Mouse (Mus musculus) kidney, embryonic 15.5 days (tissue): Measurements from ENCODE around the gene Cope. TPM values are rescaled to one million over a fixed set of nuclear protein-coding genes. Genes with fewer than 3 reads are reported as not detected.

Experiments
- ATAC-seq: fragments of 200-750 bp; cut with Nextera tagmentation; replicated peaks from 2 replicates; pipeline ENCODE4 v1.8.0; 2017; ENCODE audit warnings: moderate TSS enrichment; ENCODE audit not compliant: low FRiP score
- H3K27ac ChIP-seq: fragments of 300-500 bp; sonication (generic); 2 replicates; pipeline ENCODE4 v1.5.1; 2015; ENCODE audit warnings: mild to moderate bottlenecking, inconsistent platforms
- H3K27me3 ChIP-seq: fragments of 300-500 bp; sonication (generic); 2 replicates; pipeline ENCODE4 v1.6.1; 2015; ENCODE audit warnings: inconsistent platforms
- H3K36me3 ChIP-seq: fragments of 300-500 bp; sonication (generic); 2 replicates; pipeline ENCODE4 v1.6.1; 2015; ENCODE audit warnings: inconsistent platforms
- H3K4me1 ChIP-seq: fragments of 300-500 bp; sonication (generic); 2 replicates; pipeline ENCODE4 v1.6.1; 2015; ENCODE audit warnings: inconsistent platforms
- H3K4me2 ChIP-seq: fragments of 300-500 bp; sonication (generic); 2 replicates; pipeline ENCODE4 v1.6.1; 2015; ENCODE audit warnings: moderate library complexity, mild to moderate bottlenecking, inconsistent platforms
- H3K4me3 ChIP-seq: fragments of 300-500 bp; sonication (generic); replicated peaks from 2 replicates; pipeline ENCODE4 v1.5.1; 2015; ENCODE audit warnings: mild to moderate bottlenecking, inconsistent platforms
- H3K9ac ChIP-seq: fragments of 300-500 bp; sonication (generic); 2 replicates; pipeline ENCODE4 v1.6.1; 2015; ENCODE audit warnings: mild to moderate bottlenecking, inconsistent platforms
- H3K9me3 ChIP-seq: fragments of 300-500 bp; sonication (generic); replicated peaks from 2 replicates; pipeline ENCODE4 v1.6.1; 2016; ENCODE audit warnings: inconsistent platforms
- WGBS: fragments of 180-500 bp; shearing (Covaris S2); methylation state at CpG from one replicate; pipeline ENCODE4 v1.1.7; 2015; ENCODE audit warnings: mixed read lengths; 5-methylcytosine and 5-hydroxymethylcytosine counted together
- polyA plus RNA-seq: library from polyadenylated mRNA; unstranded; fragments of >200 nt; fragmentation: Nextera tagmentation; extraction: Ambion mirVana; gene quantifications from 2 replicates; pipeline ENCODE4 v1.2.1, GENCODE M21; 2015

Gene Cope
- 320 and 327 TPM in 2 replicates for polyA plus RNA-seq

GRCm38 (mm10) chr8:70302358-70302890, at the start of gene Cope, which contains the start of gene Ddx49:
Cope (plus strand) TSS chr8:70302518.
Ddx49 (minus strand) TSS chr8:70302489.
- H3K4me2 ChIP-seq: peak within 1 kb of the TSS; percentile 87
- H3K4me1 ChIP-seq: peaks cover 31% of the 10 kb centered on the region
- H3K9ac ChIP-seq: peak within 1 kb of the TSS; percentile 91
- H3K27me3 ChIP-seq: no peaks in the 10 kb centered on the region
- ATAC-seq: peak; percentile 92
- H3K9me3 ChIP-seq: no peaks in the 10 kb centered on the region
- peak within 1 kb of the TSS; percentile 88 for H3K27ac ChIP-seq
- H3K36me3 ChIP-seq: peaks cover 59% of the 10 kb centered on the region
- WGBS: 0% methylated on average over 40 of the region's 40 CpGs
- peak within 1 kb of the TSS; percentile 97 for H3K4me3 ChIP-seq

- Histone ChIP-seq H3K36me3 (peaks cover 99% of the 10 kb centered on the region), H3K4me1 (0 out of 2 replicates have a peak, but pooled peaks cover 2% of the 10 kb centered on the region), H3K27me3 (no peaks in the 10 kb centered on the region), H3K9ac (no peak overlapping the region), H3K4me3 (no peak overlapping the region), H3K4me2 (no peak overlapping the region), H3K27ac (no peak overlapping the region), H3K9me3 (no peaks in the 10 kb centered on the region)
- 95% methylated on average over 1 of the region's 1 CpGs for WGBS
- no peak for ATAC-seq
These were observed 47.7 kb upstream of the Cope start for GRCm38 (mm10) chr8:70254628-70255027.

GRCm38 (mm10) chr8:70257456-70257855, 44.9 kb upstream of the Cope start:
- H3K4me2 ChIP-seq: no peak overlapping the region
- peaks cover 99% of the 10 kb centered on the region for H3K36me3 ChIP-seq
- H3K27ac ChIP-seq: 0 out of 2 replicates have a peak overlapping the region, but pooled peaks have one; percentile 16
- WGBS: 68% methylated on average over 3 of the region's 3 CpGs
- H3K9me3 ChIP-seq: no peaks in the 10 kb centered on the region
- no peaks in the 10 kb centered on the region for H3K27me3 ChIP-seq
- no peak overlapping the region for H3K9ac ChIP-seq
- no peak for ATAC-seq
- no peak overlapping the region for H3K4me3 ChIP-seq
- H3K4me1 ChIP-seq: 0 out of 2 replicates have a peak, but pooled peaks cover 2% of the 10 kb centered on the region

GRCm38 (mm10) chr8:70258600-70258999, 43.7 kb upstream of the Cope start:
- no peak for ATAC-seq
- no peak overlapping the region for H3K4me3 ChIP-seq
- no peak overlapping the region for H3K9ac ChIP-seq
- H3K27ac ChIP-seq: no peak overlapping the region
- peaks cover 99% of the 10 kb centered on the region for H3K36me3 ChIP-seq
- no peak overlapping the region for H3K4me2 ChIP-seq
- 0 out of 2 replicates have a peak, but pooled peaks cover 2% of the 10 kb centered on the region for H3K4me1 ChIP-seq
- 93% methylated on average over 5 of the region's 5 CpGs for WGBS
- H3K9me3 ChIP-seq: no peaks in the 10 kb centered on the region
- no peaks in the 10 kb centered on the region for H3K27me3 ChIP-seq

- ATAC-seq: no peak
- Histone ChIP-seq H3K4me1 (0 out of 2 replicates have a peak, but pooled peaks cover 2% of the 10 kb centered on the region), H3K4me2 (no peak overlapping the region), H3K9ac (no peak overlapping the region), H3K27ac (no peak overlapping the region), H3K4me3 (no peak overlapping the region), H3K27me3 (no peaks in the 10 kb centered on the region), H3K36me3 (peaks cover 99% of the 10 kb centered on the region), H3K9me3 (no peaks in the 10 kb centered on the region)
- 86% methylated on average over 2 of the region's 2 CpGs for WGBS
These were observed 43.3 kb upstream of the Cope start for GRCm38 (mm10) chr8:70259043-70259442.

GRCm38 (mm10) chr8:70267674-70268073, 34.6 kb upstream of the Cope start:
- H3K4me1 ChIP-seq: peaks cover 7% of the 10 kb centered on the region; the same call in 1 of the 2 replicates
- no peaks in the 10 kb centered on the region for H3K9me3 ChIP-seq
- H3K4me2 ChIP-seq: no peak overlapping the region
- no peak for ATAC-seq
- H3K27me3 ChIP-seq: no peaks in the 10 kb centered on the region
- H3K27ac ChIP-seq: no peak overlapping the region
- H3K4me3 ChIP-seq: no peak overlapping the region
- peaks cover 38% of the 10 kb centered on the region for H3K36me3 ChIP-seq
- no peak overlapping the region for H3K9ac ChIP-seq
- WGBS: 85% methylated on average over 3 of the region's 3 CpGs

- Histone ChIP-seq H3K27ac (peak overlapping the region; percentile 48; the same call in 1 of the 2 replicates), H3K4me2 (no peak overlapping the region), H3K27me3 (no peaks in the 10 kb centered on the region), H3K4me1 (peaks cover 12% of the 10 kb centered on the region; the same call in 1 of the 2 replicates), H3K9ac (no peak overlapping the region), H3K4me3 (no peak overlapping the region), H3K36me3 (peaks cover 31% of the 10 kb centered on the region), H3K9me3 (no peaks in the 10 kb centered on the region)
- 62% methylated on average over 5 of the region's 5 CpGs for WGBS
- no peak for ATAC-seq
These were observed 34.0 kb upstream of the Cope start for GRCm38 (mm10) chr8:70268311-70268710.

GRCm38 (mm10) chr8:70268799-70269565, 33.3 kb upstream of the Cope start:
- H3K36me3 ChIP-seq: peaks cover 25% of the 10 kb centered on the region
- H3K27me3 ChIP-seq: no peaks in the 10 kb centered on the region
- no peak for ATAC-seq
- H3K4me2 ChIP-seq: no peak overlapping the region
- peaks cover 12% of the 10 kb centered on the region; the same call in 1 of the 2 replicates for H3K4me1 ChIP-seq
- H3K9me3 ChIP-seq: no peaks in the 10 kb centered on the region
- no peak overlapping the region for H3K9ac ChIP-seq
- 52% methylated on average over 11 of the region's 11 CpGs for WGBS
- peak overlapping the region; percentile 48; the same call in 1 of the 2 replicates for H3K27ac ChIP-seq
- H3K4me3 ChIP-seq: no peak overlapping the region

- H3K4me1 ChIP-seq: peaks cover 17% of the 10 kb centered on the region; the same call in 1 of the 2 replicates
- H3K4me2 ChIP-seq: no peak overlapping the region
- ATAC-seq: peak; percentile 41; the same call in 1 of the 2 replicates
- no peaks in the 10 kb centered on the region for H3K9me3 ChIP-seq
- no peak overlapping the region for H3K9ac ChIP-seq
- H3K4me3 ChIP-seq: no peak overlapping the region
- WGBS: 45% methylated on average over 3 of the region's 3 CpGs
- no peaks in the 10 kb centered on the region for H3K27me3 ChIP-seq
- no peak overlapping the region for H3K27ac ChIP-seq
- no peaks in the 10 kb centered on the region for H3K36me3 ChIP-seq
These were observed 29.4 kb upstream of the Cope start for GRCm38 (mm10) chr8:70272949-70273348.

GRCm38 (mm10) chr8:70274350-70274749, 28.0 kb upstream of the Cope start:
- H3K4me1 ChIP-seq: peaks cover 22% of the 10 kb centered on the region; the same call in 1 of the 2 replicates
- no peak overlapping the region for H3K4me2 ChIP-seq
- H3K9me3 ChIP-seq: no peaks in the 10 kb centered on the region
- H3K4me3 ChIP-seq: no peak overlapping the region
- no peaks in the 10 kb centered on the region for H3K27me3 ChIP-seq
- H3K27ac ChIP-seq: no peak overlapping the region
- no peaks in the 10 kb centered on the region for H3K36me3 ChIP-seq
- H3K9ac ChIP-seq: no peak overlapping the region
- ATAC-seq: no peak

GRCm38 (mm10) chr8:70276476-70276875, 25.8 kb upstream of the Cope start:
- Histone ChIP-seq H3K4me1 (peaks cover 34% of the 10 kb centered on the region), H3K9ac (no peak overlapping the region), H3K4me3 (no peak overlapping the region), H3K27me3 (no peaks in the 10 kb centered on the region), H3K9me3 (no peaks in the 10 kb centered on the region), H3K4me2 (no peak overlapping the region), H3K27ac (peak overlapping the region; percentile 75), H3K36me3 (no peaks in the 10 kb centered on the region)
- 85% methylated on average over 3 of the region's 3 CpGs for WGBS
- 0 out of 2 replicates have a peak, but pooled peaks have one; percentile 23 for ATAC-seq

- H3K9ac ChIP-seq: no peak overlapping the region
- H3K4me1 ChIP-seq: peaks cover 34% of the 10 kb centered on the region
- no peak overlapping the region for H3K27ac ChIP-seq
- no peak overlapping the region for H3K4me3 ChIP-seq
- H3K4me2 ChIP-seq: no peak overlapping the region
- no peaks in the 10 kb centered on the region for H3K27me3 ChIP-seq
- no peaks in the 10 kb centered on the region for H3K36me3 ChIP-seq
- H3K9me3 ChIP-seq: no peaks in the 10 kb centered on the region
- no peak for ATAC-seq
- 58% methylated on average over 15 of the region's 15 CpGs for WGBS
These were observed 24.1 kb upstream of the Cope start for GRCm38 (mm10) chr8:70278175-70278574.
